Mouse (Mus musculus): Measurements from ENCODE around the gene Dlst.

The Dlst gene

GRCm38 (mm10) chr12:85150321-85151001 lies 39.8 kb downstream of the Dlst start:
- no peak for DNase-seq (ENCODE audit: low spot score in 2 of 2)

- DNase-seq (ENCODE audit: low spot score in 2 of 2), result no peak
Measured at GRCm38 (mm10) chr12:85151002-85151774, 40.6 kb downstream of the Dlst start, which contains the start of gene Rps6kl1. TSS of gene Rps6kl1 (minus strand) at chr12:85151264.

GRCm38 (mm10) chr12:85153011-85153410 lies 42.4 kb downstream of the Dlst start:
- no peak for DNase-seq (ENCODE audit: low spot score in 2 of 2)

- DNase-seq (ENCODE audit: low spot score in 2 of 2), result no peak
Measured at GRCm38 (mm10) chr12:85156324-85156723, 45.7 kb downstream of the Dlst start.

- DNase-seq (ENCODE audit: low spot score in 2 of 2), result no peak
Measured at GRCm38 (mm10) chr12:85157797-85158460, 47.3 kb downstream of the Dlst start.

DNA sequence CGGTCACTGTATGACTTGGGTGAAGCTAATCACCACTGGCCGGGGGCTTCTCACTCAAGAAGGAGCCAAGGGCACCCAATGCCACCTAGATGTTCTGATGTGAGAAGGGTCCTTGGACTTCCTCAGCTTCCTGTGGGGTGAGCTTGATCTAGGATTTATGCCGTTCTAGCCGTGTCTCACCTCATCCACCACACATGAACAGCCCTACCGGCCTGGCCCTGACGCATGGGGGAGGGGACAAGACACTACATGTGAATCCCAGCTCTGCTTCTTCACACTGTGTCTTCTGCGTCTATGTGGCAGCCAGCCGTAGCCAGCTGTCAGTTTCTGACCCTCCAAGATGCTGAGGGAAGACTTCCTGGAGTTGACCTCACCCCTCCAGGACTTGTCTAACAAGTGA lies 48.2 kb downstream of the Dlst start:
- DNase-seq (ENCODE audit: low spot score in 2 of 2), result no peak

DNA sequence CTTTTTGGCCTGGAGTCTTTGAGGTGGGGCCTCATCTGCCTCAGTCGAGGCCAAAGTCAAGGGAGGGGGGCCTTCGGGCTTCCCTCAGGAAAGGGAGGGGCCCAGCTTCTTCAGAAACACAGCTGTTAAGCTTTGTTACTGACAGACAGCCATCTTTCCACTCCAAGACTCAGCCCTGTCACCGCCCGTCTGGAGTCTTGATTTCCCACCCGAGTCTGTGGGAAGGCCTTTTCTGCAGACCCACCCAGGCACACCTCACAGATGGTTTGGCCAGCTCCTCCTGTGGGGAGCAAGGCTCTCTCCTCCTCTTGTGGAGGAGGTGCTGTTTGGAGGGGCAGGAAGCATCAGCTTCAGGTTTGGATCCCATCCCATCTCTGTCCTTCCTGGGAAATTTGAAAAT lies 49.0 kb downstream of the Dlst start:
- DNase-seq (ENCODE audit: low spot score in 2 of 2), result no peak

DNA sequence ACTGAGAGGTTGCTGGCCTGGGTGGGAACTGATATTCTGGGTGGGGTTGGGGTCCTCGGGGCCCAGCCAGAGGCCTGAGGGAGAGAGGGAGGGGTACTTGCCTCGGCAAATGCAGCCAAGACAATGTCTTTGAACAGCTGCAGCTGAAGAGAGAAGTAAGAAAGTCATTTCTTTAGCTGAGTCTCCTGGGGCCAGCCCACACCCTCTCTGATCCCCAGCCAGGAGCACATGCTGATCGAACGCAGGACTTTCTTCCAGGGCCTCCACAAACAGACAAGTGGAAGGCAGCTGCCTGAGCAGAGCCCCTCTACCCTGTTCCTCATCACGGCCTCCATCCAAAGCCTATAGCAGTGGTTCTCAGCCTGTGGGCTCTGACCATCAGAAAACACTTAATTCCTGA lies 54.4 kb downstream of the Dlst start:
- DNase-seq (ENCODE audit: low spot score in 2 of 2), result no peak

DNA sequence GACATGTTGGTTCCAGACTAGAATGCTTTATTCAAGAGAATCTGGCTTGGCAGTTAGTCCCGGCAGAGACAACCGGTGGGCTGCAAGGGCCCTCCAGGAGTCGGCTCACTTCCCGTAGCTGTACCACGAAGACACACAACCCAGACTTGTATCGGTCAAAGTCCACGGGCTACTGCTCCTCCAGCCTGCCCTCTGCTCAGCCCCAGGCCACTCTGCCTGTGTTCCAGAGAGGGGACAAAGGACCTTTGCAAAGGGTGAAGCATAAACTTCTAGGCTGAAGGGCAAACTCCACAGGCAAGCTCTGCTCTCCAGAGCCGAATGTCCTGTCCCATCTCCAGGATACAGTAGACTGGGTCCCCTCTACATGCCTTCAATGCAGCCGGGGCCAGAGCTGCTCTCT lies 56.0 kb downstream of the Dlst start:
- no peak for DNase-seq (ENCODE audit: low spot score in 2 of 2)

- peak; percentile 78 to 90 for DNase-seq (ENCODE audit: low spot score in 2 of 2)
Measured at GRCm38 (mm10) chr12:85169117-85169858, 58.7 kb downstream of the Dlst start.

DNA sequence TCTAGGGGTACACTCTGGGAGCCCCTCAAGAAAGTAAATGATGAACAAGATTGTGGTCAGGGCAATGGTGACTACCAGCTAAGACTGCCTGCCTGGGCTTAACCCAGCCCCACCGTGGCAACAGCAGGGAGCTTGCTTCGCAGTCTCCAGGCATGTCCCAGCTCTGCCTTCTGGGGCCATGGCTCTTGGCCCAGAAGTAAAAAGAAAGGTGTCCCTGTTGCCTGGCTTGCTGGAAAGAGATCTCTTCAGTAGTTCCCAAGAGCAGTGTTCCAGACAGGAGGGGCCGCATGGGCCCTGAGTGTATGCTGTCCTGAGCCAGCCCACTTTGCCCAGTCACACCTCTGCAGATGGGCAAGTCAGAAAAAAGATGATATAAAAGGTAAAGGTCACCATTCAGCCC lies 59.2 kb downstream of the Dlst start:
- DNase-seq (ENCODE audit: low spot score in 2 of 2), result no peak

DNA sequence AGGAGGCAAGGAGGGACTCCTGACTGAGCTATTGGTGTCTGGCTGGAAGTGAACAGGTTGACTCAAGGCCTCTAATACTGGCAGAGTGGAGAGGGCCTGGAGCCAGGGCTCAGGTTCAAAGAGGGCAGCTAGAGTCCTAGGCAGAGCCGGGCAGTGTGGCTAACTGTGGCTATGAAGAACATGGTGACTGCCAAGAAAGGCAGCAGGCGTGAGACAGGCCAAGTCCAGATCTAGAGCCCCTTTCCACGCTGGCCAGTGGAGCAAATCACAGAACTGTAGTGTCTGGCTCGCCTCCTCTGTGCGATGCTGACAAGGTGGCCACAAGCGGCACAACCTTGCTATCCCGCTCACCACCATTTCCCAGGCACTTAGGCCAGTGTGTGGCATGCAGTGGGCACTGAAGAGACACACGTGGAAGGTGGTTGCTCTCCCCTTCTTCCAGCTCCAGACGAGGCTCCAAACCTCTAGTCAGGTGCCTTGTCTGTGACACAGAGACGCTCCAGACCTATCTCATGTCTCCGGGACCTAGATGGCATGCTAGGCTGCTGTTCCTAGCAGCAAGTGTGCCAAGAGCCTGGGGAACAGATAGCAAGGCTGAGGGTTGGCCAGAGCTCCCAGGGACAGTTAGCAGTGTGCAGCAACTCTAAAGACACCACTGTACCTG lies 59.8 kb downstream of the Dlst start:
- DNase-seq (ENCODE audit: low spot score in 2 of 2), result no peak

- DNase-seq (ENCODE audit: low spot score in 2 of 2), result no peak
Measured at GRCm38 (mm10) chr12:85170948-85171307, 60.3 kb downstream of the Dlst start.

DNA sequence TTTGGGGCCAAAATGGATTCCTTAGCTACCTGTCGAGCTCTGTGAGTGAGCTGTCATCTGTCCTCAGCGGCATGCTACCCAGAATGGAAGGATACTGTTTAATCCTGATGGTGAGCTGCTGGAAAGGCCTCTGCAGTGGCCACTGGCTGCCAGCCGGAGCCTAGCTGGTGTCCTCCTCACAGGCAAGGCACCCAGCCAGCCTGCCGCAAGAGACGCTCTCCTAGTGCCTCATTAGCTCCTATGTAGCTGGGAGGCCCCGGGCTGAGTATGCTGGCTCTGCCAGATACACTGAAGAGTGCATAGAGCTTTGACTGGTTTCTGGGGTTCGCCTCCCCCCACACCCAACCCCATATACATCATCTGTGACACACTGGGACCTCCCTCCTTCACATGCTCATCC lies 63.4 kb downstream of the Dlst start:
- no peak for DNase-seq (ENCODE audit: low spot score in 2 of 2)

DNA sequence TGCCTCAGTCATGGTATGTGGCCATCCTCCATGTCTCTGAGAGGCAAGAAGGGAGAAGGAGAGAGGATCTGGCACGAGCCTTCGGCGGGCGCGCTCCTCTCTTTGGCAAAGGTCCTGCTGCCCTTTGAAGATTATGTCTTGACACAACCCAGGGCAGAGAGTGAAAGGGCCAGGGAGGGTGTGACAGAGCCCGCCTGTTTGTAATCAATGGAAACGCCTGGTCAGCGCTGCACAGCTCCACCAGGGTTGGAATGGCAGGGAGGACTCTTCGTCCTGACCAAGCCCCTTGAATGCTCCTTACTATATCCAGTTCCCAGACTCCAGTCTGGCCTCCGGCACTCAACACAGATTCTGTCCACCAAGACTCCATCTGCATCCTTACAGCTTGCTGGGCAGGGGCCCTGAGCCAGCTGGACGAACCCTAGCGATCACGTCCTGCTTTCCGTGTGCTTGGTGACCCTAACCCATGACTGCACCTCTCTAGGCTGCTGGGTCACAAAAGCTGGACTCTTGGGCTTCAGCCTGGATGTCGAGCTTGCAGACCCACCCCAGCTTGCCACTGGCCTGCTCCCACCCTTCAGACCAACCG lies 64.5 kb downstream of the Dlst start:
- DNase-seq (ENCODE audit: low spot score in 2 of 2), result no peak

DNA sequence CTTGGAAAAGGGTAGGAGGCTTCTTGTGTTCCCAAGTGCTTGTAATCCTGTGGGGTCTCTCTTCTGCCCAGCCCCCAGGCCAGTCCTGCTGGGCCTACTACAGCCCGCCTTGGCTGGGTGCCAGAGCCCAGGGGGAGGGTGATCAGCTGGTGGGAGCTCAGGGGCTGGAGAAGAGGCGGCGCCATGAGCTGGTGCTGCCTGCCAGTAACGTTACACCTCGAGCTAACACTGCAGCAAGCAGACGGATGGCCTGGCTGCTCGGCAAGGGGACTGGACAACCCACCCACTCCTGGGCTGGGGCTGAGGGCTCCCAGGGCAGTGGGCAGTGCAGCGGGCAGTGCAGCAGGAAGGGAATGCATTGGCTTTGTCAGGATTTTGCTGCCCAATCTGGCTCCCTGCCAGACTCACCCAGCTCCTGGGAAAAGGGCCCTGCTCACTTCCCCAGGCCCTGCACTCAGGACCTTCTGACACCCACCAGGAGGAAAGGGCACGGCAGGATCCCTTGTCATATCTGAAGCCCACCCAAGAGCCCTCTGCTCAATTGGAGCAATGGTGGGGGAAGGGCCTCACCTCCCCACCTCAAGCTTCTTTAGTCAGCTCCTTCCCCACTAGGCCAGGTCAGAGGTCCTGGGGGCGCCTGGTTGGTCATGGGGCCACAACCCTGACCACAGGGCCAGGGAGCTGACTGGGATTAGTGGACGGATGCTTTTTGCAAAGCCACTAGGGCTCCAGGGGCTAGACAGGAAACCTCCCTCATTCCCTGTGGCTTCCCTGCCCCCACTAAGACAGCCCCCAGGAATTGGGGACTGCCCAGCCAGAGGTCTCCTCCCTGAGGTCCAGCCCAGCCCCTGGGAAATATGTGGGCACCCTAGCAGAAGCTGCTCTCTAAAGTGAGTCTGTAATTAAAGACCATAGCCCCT lies 65.6 kb downstream of the Dlst start:
- no peak for DNase-seq (ENCODE audit: low spot score in 2 of 2)

- no peak for DNase-seq (ENCODE audit: low spot score in 2 of 2)
Measured at GRCm38 (mm10) chr12:85176846-85177523, 66.4 kb downstream of the Dlst start.

DNA sequence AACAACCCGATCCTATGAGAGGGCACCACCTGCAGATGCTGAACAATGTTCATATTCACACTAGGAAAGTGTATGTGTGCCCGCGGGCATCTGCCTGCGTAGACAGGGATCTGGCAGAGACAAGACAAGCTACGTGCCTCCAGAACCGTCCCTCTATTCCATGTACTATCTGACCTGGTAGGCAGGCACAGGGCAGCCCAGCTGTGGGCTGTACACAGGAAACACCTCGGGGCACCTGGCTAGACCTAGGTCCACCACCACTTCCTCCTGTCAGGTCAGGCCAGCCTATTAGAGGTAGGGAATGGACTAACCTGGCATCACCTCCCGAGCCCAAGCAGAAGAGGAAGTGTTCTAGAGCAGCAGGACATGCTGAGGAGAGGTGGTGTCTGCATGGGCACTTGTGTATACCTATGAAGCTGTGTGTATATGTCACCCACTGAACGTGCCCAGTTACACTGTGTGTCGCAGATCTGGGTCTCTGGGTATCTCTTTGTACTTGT lies 67.2 kb downstream of the Dlst start, which contains the start of gene Pgf:
TSS of gene Pgf (minus strand) at position 51 of the 500 bp plus-strand sequence.
- DNase-seq (ENCODE audit: low spot score in 2 of 2), result no peak

DNA sequence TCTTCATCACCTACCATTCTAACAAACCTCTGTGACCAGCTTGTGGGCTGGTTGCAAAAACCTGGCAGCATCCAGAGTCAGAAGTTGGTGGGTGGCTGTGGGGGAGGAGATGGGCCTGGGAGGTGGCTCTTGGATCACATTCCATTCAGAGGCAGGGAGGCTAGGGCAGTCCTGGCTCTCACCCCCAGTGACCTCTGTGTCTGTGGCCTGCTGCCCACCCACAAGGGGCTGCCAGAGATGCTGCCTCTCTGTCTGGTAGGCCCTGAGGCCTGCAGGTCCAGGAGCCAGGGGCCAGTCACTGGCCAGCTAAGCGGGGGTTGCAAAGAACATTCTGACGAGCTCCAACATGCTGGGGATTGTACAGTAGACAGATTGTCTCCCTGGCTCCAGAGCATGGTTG lies 67.7 kb downstream of the Dlst start:
- DNase-seq (ENCODE audit: low spot score in 2 of 2), result no peak

Measured in urinary bladder, postnatal 4 days (tissue).